Mouse (Mus musculus): Measurements from ENCODE around the gene Tram2. TPM values are rescaled to one million over a fixed set of nuclear protein-coding genes. Genes with fewer than 3 reads are reported as not detected.
A peak's percentile ranks its signal among the peaks of the same experiment; 100 is the strongest.

The Tram2 gene
- polyA plus RNA-seq, 1 experiment from 2014 or later: 7.2 TPM

DNA sequence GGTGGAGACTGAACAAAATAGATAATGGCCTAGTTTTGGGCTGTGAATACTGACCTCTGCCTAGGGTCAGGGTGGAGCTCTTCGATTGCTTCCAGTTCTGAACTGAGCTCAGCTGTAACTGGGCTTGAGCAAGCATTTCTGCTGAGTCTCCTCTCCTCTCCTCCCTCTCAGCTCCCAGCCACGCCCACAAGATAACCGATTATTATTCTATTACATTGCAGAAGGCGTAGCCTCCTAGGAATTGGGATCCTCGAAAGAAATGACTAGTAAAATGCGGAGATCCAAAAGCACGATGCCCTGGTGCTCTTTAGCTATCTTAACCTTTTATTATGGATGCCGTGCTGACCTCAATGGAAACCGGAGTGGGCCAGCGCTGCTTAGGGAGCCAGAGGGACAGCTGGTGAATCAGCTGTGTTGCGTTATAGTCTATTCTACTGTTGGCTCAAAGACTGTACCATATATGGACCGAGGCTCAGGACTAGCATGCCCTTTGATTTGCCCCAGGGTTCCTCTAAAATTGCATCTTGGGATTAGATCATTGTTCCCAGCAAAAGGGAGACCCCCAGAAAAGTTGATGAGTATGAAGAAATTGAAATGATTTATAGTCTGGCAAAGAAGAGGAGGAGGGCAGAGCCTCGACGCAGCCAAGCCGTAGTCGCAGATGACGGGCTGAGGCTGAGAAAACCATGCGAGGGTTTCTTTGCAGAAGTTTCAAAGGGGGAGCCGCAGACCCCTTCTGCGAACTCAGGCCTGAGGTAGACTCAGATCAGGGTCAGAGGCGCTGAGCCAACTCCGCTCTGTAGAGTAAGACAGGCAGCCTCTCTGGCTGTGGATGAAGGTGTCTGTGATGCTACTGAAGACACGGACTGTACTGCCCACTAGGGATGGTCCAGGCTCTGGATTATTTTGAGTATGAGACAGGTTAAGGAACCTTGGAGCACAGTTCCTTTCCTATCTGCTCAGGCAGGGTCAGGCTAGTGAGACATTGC lies 18.3 kb upstream of the Tram2 start:
- H3K9me3 ChIP-seq (replicated peaks; ENCODE audit: low read length): no peaks in the 10 kb centered on the region
- no peak for DNase-seq (ENCODE audit: low spot score)
- H3K36me3 ChIP-seq (ENCODE audit: insufficient read depth, low read length): no peaks in the 10 kb centered on the region
- no peaks in the 10 kb centered on the region for H3K27me3 ChIP-seq (ENCODE audit: insufficient read depth, low read length)
- H3K27ac ChIP-seq: no peak overlapping the region
- H3K4me3 ChIP-seq (replicated peaks; ENCODE audit: low read depth, low read length): no peak overlapping the region
- no peaks in the 10 kb centered on the region for H3K4me1 ChIP-seq (replicated peaks; ENCODE audit: insufficient read depth, low read length)
- 80% methylated on average over 23 of the region's 23 CpGs for WGBS
- ATAC-seq (replicated peaks; ENCODE audit: low FRiP score, low read depth): no peak
- no peak overlapping the region for H3K9ac ChIP-seq (ENCODE audit: low read depth, low read length)
- H3K4me2 ChIP-seq (ENCODE audit: low read length): no peak overlapping the region
- TF ChIP-seq CTCF (IDR thresholded peaks at IDR 0.05; ENCODE audit: low read depth): no peak

DNA sequence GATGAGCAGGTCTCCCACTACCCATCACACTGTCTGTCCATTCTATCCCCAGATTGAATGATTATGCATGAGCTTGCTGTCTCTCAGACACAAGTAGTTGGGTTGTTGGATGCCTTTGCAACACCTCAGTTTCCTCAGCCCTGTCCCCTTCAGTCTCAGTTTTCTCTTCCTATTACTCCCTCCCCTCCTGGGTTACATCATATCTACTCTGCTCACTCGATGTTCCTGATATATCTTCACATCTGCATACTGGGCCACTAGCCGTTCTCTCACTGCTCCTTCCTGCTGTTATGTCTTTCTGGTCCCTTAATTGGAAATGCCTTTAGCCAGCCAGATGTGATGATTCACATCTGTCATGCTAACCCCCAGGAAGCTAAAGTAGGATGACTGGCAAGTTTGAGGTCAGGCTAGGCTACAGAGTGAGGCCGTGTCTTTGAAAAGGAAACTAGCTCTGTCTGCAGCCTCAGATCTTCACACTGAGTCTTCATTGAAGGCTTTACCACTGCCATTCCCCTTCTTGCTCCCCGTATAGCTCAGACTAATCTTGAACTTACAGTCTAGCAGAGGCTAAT lies 15.7 kb upstream of the Tram2 start:
- H3K27ac ChIP-seq: no peak overlapping the region
- no peaks in the 10 kb centered on the region for H3K4me1 ChIP-seq (replicated peaks; ENCODE audit: insufficient read depth, low read length)
- no peaks in the 10 kb centered on the region for H3K27me3 ChIP-seq (ENCODE audit: insufficient read depth, low read length)
- H3K4me3 ChIP-seq (replicated peaks; ENCODE audit: low read depth, low read length): no peak overlapping the region
- no peak overlapping the region for H3K9ac ChIP-seq (ENCODE audit: low read depth, low read length)
- no peak overlapping the region for H3K4me2 ChIP-seq (ENCODE audit: low read length)
- no peaks in the 10 kb centered on the region for H3K36me3 ChIP-seq (ENCODE audit: insufficient read depth, low read length)
- no peaks in the 10 kb centered on the region for H3K9me3 ChIP-seq (replicated peaks; ENCODE audit: low read length)
- ATAC-seq (replicated peaks; ENCODE audit: low FRiP score, low read depth) (no peak), DNase-seq (ENCODE audit: low spot score) (no peak)
- WGBS: 65% methylated on average over 4 of the region's 4 CpGs
- TF ChIP-seq CTCF (IDR thresholded peaks at IDR 0.05; ENCODE audit: low read depth): no peak

DNA sequence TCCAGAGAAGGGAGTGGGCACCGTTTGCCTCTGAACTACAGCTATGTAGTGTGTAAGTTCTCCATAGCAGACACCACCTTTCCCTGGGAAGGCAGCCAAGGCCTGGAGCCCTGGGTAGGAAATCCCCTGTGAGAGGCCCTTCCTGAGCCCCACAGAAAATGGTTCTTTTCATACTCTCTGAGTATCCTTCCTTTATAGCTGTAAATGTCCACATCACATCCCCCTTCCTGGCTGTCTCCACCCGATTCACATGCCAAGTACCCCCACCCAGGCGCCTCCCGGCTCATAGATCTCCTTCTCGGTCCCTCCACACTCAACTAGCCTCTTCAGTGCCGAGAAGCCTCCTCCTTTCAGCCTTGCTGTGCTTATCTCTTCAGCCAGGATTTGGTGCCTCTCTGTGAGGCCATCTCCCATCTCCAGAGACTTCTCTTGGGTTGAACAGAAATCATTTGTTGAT lies 10.7 kb upstream of the Tram2 start:
- no peak overlapping the region for H3K9ac ChIP-seq (ENCODE audit: low read depth, low read length)
- H3K36me3 ChIP-seq (ENCODE audit: insufficient read depth, low read length): no peaks in the 10 kb centered on the region
- H3K27me3 ChIP-seq (ENCODE audit: insufficient read depth, low read length): no peaks in the 10 kb centered on the region
- H3K4me2 ChIP-seq (ENCODE audit: low read length): no peak overlapping the region
- ATAC-seq (replicated peaks; ENCODE audit: low FRiP score, low read depth) (no peak), DNase-seq (ENCODE audit: low spot score) (no peak)
- WGBS: 63% methylated on average over 6 of the region's 6 CpGs
- H3K4me3 ChIP-seq (replicated peaks; ENCODE audit: low read depth, low read length): no peak overlapping the region
- H3K27ac ChIP-seq: 0 out of 2 replicates have a peak overlapping the region, but pooled peaks have one; percentile 33
- TF ChIP-seq CTCF (IDR thresholded peaks at IDR 0.05; ENCODE audit: low read depth): no peak
- H3K9me3 ChIP-seq (replicated peaks; ENCODE audit: low read length): no peaks in the 10 kb centered on the region
- no peaks in the 10 kb centered on the region for H3K4me1 ChIP-seq (replicated peaks; ENCODE audit: insufficient read depth, low read length)

DNA sequence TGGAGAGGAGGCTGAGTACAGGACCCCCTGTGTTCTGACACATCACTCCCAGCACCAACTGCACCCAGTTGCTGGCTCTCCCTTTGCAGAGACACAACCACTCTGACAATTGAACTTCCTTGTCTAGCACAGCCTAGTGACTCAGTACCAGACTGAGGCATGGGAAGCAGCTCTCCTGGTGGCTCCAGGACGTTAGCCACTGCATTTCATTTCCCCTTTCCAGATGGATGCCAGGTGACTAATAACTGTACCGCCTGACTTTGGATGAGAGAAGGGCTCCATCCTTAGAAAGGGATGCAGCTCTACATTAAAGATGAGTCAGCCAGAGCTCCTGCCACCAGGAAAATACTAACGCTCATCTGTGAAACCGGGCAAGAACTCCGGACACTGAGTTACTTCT lies 7.3 kb upstream of the Tram2 start:
- H3K36me3 ChIP-seq (ENCODE audit: insufficient read depth, low read length): no peaks in the 10 kb centered on the region
- DNase-seq (ENCODE audit: low spot score) (no peak), ATAC-seq (replicated peaks; ENCODE audit: low FRiP score, low read depth) (no peak)
- 82% methylated on average over 5 of the region's 5 CpGs for WGBS
- H3K9me3 ChIP-seq (replicated peaks; ENCODE audit: low read length): no peaks in the 10 kb centered on the region
- H3K9ac ChIP-seq (ENCODE audit: low read depth, low read length): no peak overlapping the region
- H3K27ac ChIP-seq: no peak overlapping the region
- H3K4me3 ChIP-seq (replicated peaks; ENCODE audit: low read depth, low read length): no peak overlapping the region
- H3K4me2 ChIP-seq (ENCODE audit: low read length): no peak overlapping the region
- no peaks in the 10 kb centered on the region for H3K27me3 ChIP-seq (ENCODE audit: insufficient read depth, low read length)
- no peaks in the 10 kb centered on the region for H3K4me1 ChIP-seq (replicated peaks; ENCODE audit: insufficient read depth, low read length)
- TF ChIP-seq CTCF (IDR thresholded peaks at IDR 0.05; ENCODE audit: low read depth): no peak

DNA sequence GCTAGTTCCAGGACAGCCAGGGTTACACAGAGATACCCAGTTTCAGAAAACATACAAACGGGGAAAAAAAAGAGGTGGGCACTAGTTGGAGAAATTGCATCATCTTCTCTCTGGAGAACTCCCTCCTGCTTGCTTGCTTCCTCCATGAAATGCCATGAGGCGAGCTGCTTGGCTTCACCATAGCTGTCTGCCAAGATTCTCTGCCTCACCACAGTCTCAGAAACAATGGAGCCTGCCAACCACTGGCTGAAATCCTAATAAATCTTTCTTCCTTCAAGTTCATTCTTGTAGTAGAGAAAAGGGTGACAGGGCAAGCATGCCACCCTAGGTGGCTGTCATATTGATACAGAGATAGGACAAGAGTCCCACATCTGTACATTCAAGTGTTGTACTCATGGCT lies 5.6 kb upstream of the Tram2 start:
- no peaks in the 10 kb centered on the region for H3K4me1 ChIP-seq (replicated peaks; ENCODE audit: insufficient read depth, low read length)
- no peak overlapping the region for H3K27ac ChIP-seq
- WGBS: 77% methylated on average over 2 of the region's 2 CpGs
- H3K36me3 ChIP-seq (ENCODE audit: insufficient read depth, low read length): no peaks in the 10 kb centered on the region
- ATAC-seq (replicated peaks; ENCODE audit: low FRiP score, low read depth): no peak
- TF ChIP-seq CTCF (IDR thresholded peaks at IDR 0.05; ENCODE audit: low read depth): no peak
- H3K9me3 ChIP-seq (replicated peaks; ENCODE audit: low read length): no peaks in the 10 kb centered on the region
- H3K4me3 ChIP-seq (replicated peaks; ENCODE audit: low read depth, low read length): no peak overlapping the region
- H3K27me3 ChIP-seq (ENCODE audit: insufficient read depth, low read length): no peaks in the 10 kb centered on the region
- no peak overlapping the region for H3K4me2 ChIP-seq (ENCODE audit: low read length)
- DNase-seq (ENCODE audit: low spot score): no peak
- H3K9ac ChIP-seq (ENCODE audit: low read depth, low read length): no peak overlapping the region

DNA sequence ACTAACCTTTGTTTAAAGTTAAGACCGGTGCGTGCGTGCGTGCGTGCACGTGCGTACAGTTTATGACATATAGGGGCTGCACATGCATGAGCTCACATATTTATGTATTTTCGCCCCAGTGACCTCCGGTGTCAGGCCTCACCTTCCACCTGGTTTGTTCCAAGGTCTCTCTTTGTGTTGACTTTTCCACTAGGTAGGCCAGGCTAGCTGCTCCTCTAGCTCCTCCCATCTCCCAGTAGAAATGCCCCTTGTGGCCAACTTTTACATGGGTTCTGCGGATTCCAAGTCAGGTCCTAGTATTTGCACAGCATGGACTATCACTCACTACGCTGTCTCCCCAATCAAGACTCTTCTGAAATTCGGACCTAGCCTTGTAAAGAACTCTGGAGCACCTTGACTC lies 1.3 kb upstream of the Tram2 start:
- WGBS: 87% methylated on average over 12 of the region's 12 CpGs
- ATAC-seq (replicated peaks; ENCODE audit: low FRiP score, low read depth): no peak
- Histone ChIP-seq H3K4me3 (replicated peaks; ENCODE audit: low read depth, low read length) (no peak overlapping the region), H3K4me1 (replicated peaks; ENCODE audit: insufficient read depth, low read length) (peaks cover 30% of the 10 kb centered on the region), H3K4me2 (ENCODE audit: low read length) (no peak overlapping the region), H3K36me3 (ENCODE audit: insufficient read depth, low read length) (no peaks in the 10 kb centered on the region), H3K27ac (no peak overlapping the region), H3K9me3 (replicated peaks; ENCODE audit: low read length) (no peaks in the 10 kb centered on the region), H3K9ac (ENCODE audit: low read depth, low read length) (no peak overlapping the region), H3K27me3 (ENCODE audit: insufficient read depth, low read length) (no peaks in the 10 kb centered on the region)
- DNase-seq (ENCODE audit: low spot score): no peak
- TF ChIP-seq CTCF (IDR thresholded peaks at IDR 0.05; ENCODE audit: low read depth): peak; percentile 44; the same call in 1 of the 2 replicates

Measured in kidney, postnatal 0 days (tissue).